Mouse (Mus musculus): Measurements from ENCODE around the gene Gtpbp6.
"Not testable (repeated sequence)": the region's sequence is repeated elsewhere in the genome, so short reads cannot be mapped to it uniquely, and the experiment has no call there.

The Gtpbp6 gene

DNA sequence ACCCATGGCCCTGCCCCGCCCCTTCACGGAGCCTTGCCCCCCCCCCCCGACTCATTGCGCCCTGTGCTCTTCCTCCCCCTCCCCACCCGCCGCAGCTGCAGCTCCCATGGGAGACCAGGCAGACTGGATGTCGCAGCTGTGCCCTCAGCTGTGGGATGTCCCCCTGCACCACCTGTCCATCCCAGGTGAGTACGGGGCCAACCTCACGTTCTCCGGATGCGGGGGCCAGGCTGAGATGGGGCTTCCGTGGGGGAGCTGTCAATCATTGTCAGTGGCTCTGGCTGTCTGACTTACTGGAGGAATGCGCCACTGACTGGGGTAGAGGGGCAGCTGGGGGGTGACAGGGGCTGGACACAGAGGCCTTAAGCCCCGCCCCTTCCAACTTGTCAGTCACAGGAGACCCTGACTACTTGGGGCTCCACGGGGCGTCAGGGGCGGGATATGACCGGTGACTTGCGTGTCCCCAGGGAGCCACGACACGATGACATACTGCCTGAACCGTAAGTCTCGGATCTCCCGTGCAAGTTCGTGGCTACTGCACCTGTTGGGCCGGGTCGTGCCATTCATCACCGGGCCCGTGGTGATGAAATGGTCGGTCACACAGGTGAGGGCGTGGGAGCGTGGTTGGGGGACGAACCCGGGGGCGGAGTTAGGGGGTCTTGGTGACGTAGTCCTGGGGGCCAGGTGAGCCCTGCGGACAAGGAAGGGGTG is 6.9 kb downstream of the Gtpbp6 start:
- peak; percentile 49 to 64 for DNase-seq (ENCODE audit: low spot score in 2 of 2)

DNA sequence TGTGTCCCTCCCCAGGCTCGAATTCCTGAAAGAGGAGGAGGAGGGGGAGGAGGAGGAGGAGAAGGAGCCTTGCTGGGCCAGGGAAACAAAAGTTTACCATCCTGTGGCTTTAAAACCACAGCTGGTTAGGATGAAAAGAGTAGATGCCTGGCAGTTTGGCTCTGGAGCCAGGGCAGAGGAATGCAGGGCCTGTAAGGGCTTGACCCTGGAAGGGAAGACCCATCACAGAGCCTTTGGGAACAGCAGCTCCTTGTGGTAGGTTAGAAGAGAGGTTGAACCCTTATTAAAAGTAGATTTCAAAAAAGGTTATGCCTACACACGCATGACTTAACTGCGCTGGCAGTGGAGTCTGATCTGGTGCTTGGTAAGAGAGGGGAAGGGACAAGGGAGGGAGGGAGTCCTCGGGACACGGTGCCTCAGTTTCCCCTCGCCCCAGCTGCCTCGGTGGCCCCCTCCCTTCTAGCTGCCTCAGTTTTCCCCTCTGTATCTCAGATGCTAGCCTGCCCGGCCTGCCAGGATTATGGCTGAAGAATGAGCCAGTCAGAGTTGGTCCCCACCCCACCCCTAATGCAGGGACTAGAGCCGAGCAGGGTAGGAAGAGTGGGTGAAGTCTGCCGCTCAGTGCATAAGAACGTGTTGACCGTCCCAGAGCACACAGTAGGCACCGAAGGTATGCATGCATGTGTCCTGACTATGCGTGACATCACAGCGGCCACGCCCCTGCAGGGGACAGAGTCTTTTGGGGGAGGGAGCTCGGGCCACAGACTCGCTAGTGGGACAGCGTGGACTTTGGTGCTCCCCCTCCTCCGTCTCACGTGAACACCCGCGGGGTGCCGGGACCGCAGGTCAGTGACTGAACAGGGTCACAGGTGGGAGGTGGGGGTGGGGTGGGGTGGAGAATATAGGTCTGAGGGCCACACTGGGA is 8.1 kb downstream of the Gtpbp6 start, which contains the start of gene Plcxd1:
TSS of gene Plcxd1 (plus strand) at position 314 of the 925 bp plus-strand sequence.
- DNase-seq (ENCODE audit: low spot score in 2 of 2), result peak in 1 of 2 experiments; percentile 21

DNA sequence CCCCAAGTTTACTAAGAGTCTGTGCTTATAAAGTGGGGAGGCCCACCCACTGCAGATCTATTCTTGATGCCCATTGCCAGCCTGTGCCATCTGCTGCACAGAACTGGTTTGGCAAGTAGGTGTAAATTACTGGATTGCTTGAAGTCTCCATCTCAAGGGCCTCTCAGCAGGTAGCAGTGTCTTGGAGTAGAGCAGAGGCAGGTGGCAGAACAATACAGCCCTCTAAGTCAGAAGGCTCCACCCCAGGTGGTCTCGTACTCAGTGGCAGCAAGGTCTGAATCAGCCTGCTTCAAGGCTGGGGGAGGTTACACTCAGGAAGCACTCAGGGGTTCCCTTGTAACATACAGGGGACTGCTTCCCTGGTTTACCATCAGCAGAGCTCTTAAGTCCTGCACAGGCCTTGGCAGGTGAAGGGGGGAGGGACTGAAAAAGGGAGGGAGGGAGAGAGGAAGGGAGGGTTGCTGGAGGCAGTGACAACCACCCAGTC is 9.0 kb downstream of the Gtpbp6 start:
- DNase-seq (ENCODE audit: low spot score in 2 of 2), result peak; percentile 35 to 50

DNA sequence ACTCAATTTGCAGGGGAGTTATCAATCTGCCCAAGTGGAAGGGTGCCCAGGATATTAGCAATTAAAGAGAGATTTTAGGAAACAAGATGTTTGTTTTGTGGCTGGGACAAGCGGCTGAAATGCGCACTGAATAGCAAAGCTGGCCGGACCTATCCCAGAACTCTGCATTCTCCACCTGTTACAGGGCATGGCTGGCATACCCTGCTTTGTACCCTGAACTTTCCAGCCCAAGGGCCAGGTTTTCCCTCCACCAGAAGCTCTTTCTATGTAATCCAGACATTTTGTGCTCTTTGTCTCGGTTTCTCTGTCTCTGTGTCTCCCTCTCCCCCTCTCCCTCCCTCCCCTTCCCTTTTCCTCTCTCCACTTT is 13.2 kb downstream of the Gtpbp6 start:
- no peak for DNase-seq (ENCODE audit: low spot score in 2 of 2)

DNA sequence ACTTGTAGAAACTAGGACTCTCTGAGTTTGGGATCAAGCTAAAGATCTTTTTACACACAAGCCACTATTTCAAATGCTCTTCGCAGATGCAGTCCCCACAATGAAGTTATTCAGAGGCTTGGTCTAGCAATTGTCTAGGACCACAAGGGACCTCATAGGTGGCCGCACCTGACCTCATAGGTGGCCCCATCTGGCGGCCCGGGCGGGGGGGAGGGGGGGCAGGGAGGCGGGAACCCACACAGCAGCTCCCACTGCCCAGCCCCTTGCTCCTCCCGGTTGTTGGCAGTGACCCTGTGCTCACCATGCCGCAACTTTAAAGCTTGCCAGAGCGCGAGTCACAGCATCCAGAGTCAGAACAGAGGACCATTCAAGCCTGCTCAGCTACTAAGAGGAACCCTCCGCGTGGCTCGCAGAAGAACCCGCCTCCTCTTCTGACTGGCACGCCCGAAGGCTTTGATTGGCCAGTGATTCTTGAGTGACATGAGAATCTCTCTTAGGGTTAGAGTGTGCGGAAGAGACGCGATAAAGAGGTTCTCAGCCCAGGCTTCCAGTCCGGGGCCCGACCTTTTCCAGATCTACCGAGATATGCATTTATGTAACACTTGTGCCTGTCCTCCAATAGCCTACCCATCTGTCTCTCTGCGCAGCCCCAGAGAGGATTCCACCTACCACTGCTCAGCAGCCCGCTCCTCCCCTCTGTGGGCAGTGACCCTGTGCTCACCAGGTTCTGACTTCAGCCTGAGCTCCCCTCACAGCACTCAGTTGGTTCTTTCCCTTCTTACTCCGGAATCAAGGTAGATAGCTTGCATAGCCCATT is 13.8 kb downstream of the Gtpbp6 start, which contains the start of gene Gm35315:
TSS of gene Gm35315 (minus strand) at position 391 of the 817 bp plus-strand sequence.
- DNase-seq (ENCODE audit: low spot score in 2 of 2), result peak; percentile 88

DNA sequence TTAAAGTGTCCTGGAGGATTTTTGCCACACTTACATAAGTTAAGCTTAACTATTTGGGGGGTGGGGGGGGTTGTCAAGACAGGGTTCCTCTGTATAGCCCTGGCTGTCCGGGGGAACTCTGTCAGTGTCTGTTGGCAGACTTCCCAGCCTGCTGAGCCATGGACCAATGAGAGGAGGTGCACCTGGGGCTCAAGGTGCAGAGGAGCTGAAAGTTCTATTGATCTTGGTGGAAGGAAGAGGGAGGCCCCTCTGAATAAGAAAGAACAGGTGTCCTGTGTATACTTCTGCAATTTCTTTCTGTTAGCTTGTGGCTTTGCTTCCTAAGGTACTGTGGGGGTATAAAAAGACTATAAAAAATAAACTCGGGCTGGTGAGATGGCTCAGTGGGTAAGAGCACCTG is 16.5 kb downstream of the Gtpbp6 start:
- DNase-seq (ENCODE audit: low spot score in 2 of 2), result peak; percentile 55 to 66

DNA sequence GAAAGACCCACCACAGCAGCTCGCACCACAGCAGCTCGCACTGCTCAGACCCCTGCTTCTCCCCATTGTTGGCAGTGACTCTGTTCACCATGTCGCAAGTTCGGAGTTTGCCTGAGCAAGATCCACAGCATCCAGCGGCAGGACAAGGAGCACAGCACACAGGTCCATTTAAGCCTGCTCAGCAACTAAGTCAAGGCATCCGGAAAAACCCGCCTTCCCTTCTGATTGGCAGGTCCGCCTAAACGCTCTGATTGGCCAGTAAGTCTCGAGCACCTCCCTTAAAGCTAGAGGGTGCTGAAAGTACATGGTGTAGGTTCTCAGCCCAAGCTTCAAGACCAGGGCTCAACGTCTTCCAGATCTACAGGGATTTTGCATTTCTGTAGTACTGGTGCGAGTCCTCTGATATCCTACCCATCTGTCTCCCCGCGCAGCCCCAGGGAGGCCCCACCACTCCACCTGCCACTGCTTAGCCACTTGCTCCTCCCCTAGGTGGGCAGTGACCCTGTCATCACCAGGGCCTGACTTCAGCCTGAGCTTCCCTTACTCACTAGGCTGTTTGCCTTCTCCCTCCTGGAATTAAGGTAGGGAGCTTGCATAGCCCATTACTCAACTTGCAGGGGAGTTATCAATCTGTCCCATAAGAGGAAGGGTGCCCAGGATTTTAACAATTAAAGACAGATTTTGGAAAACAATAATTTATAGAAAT is 21.7 kb downstream of the Gtpbp6 start:
- DNase-seq (ENCODE audit: low spot score in 2 of 2), result no peak

DNA sequence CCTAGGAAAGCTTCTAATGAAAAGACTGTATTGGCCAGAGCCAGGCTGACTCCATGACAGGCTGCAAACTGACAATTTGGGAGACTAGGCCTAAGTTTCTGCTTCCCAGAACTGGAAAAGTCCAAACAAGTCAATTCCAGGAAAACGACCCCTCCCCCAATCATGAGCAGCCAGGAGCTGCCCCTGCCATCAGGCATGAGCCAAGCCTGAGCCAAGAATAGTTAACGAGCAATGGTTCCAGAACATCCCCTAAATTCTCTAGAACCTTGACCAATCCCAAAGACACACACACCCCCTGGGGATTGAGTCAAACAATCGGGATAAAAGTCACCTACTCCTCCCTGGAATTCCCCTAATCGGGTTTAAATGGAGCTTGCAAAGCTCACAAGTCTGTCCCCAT is 25.0 kb downstream of the Gtpbp6 start:
- no peak for DNase-seq (ENCODE audit: low spot score in 2 of 2)

DNA sequence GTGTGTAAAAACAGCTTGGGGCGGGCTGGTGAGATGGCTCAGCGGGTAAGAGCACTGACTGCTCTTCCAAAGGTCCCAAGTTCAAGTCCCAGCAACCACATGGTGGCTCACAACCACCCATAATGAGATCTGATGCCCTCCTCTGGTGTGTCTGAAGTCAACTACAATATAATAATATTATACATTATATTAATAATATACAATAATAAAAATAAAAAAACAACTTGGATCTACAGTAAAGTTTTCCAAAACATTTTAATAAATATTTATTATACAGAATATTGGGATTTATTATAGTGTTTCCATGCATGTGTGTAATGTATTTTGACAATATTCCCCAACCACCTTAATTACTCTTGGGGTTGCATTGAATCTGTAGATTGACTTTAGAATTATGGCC is 35.6 kb downstream of the Gtpbp6 start, which contains the start of gene Gm17655:
TSS of gene Gm17655 (minus strand) at position 101 of the 400 bp plus-strand sequence.
- DNase-seq (ENCODE audit: low spot score in 2 of 2), result not testable (repeated sequence)

DNA sequence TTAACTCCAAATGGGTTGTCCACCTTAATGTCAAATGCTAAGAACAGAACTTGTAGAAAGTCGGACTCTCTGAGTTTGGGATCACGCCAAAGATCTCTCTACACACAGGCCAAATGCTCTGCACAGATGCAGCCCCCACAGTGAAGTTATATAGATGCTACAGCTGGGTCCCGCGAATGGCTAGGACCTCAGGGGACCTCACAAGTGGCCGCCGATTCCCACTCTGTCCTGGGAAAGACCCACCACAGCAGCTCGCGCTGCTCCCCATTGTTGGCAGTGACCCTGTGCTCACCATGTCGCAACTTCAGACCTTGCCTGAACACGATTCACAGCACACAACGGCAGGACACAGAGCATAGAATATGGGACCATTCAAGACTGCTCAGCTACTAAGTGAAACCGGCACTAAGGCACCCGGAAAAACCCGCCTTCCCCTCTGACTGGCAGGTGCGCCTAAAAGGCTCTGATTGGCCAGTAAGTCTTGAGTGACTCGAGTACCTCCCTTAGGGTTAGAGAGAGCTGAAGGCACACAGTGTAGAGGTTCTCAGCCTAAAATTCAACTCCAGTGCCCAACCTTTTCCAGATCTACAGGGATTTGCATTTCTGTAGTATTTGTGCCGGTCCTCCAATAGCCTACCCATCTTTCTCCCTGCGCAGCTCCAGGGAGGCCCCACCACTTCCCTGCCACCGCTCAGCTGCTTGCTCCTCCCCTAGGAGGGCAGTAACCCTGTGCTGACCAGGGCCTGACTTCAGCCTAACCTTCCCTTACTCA is 50.2 kb downstream of the Gtpbp6 start:
- DNase-seq (ENCODE audit: low spot score in 2 of 2), result peak; percentile 76 to 77

Data from thymus, postnatal 10 days (tissue).